Mouse (Mus musculus): ENCODE measurements at regions not wholly inside any gene's neighbourhood (a gene's known extent, or its start where the extent isn't known, plus 50 kb on each side); places are given as distances from the start of the nearest gene placed in this dataset.

- no peak for DNase-seq
- no peak for TF ChIP-seq CTCF (IDR thresholded peaks at IDR 0.05)
- H3K27ac ChIP-seq = no peak overlapping the region
- intact Hi-C loops (cut with DNase I) = no loop called here
- H3K4me3 ChIP-seq = no peak overlapping the region
Measured at GRCm38 (mm10) chr2:10861654-10862292, 310.1 kb upstream of the Prkcq start.

GRCm38 (mm10) chr2:10864451-10864850, 307.5 kb upstream of the Prkcq start:
- intact Hi-C loops (cut with DNase I) = no loop called here
- no peak for TF ChIP-seq CTCF (IDR thresholded peaks at IDR 0.05)
- Histone ChIP-seq H3K4me3 (no peak overlapping the region), H3K27ac (no peak overlapping the region)
- no peak for DNase-seq

- intact Hi-C loops (cut with DNase I) = no loop called here
- Histone ChIP-seq H3K4me3 (no peak overlapping the region), H3K27ac (no peak overlapping the region)
- TF ChIP-seq CTCF (IDR thresholded peaks at IDR 0.05) = no peak
- DNase-seq = no peak
Measured at GRCm38 (mm10) chr2:10874303-10874702, 297.6 kb upstream of the Prkcq start.

GRCm38 (mm10) chr2:10901926-10902325, 270.0 kb upstream of the Prkcq start:
- Histone ChIP-seq H3K27ac (no peak overlapping the region), H3K4me3 (no peak overlapping the region)
- TF ChIP-seq CTCF (IDR thresholded peaks at IDR 0.05) = no peak
- intact Hi-C loops (cut with DNase I) = no loop called here
- no peak for DNase-seq

GRCm38 (mm10) chr2:10919955-10920354, 252.0 kb upstream of the Prkcq start:
- Histone ChIP-seq H3K27ac (no peak overlapping the region), H3K4me3 (no peak overlapping the region)
- TF ChIP-seq CTCF (IDR thresholded peaks at IDR 0.05) = peak; percentile 13; the same call in 1 of the 2 replicates
- intact Hi-C loops (cut with DNase I) = no loop called here
- DNase-seq = no peak

GRCm38 (mm10) chr2:10920686-10921485, 251.0 kb upstream of the Prkcq start:
- no peak for DNase-seq
- TF ChIP-seq CTCF (IDR thresholded peaks at IDR 0.05) = no peak
- H3K27ac ChIP-seq = no peak overlapping the region
- H3K4me3 ChIP-seq = no peak overlapping the region
- intact Hi-C loops (cut with DNase I) = no loop called here

- H3K27ac ChIP-seq = no peak overlapping the region
- TF ChIP-seq CTCF (IDR thresholded peaks at IDR 0.05) = no peak
- intact Hi-C loops (cut with DNase I) = no loop called here
- no peak for DNase-seq
- peak overlapping the region; percentile 2; the same call in 1 of the 2 replicates for H3K4me3 ChIP-seq
Measured at GRCm38 (mm10) chr2:10921486-10922450, 250.1 kb upstream of the Prkcq start.

- intact Hi-C loops (cut with DNase I) = no loop called here
- no peak for DNase-seq
- H3K27ac ChIP-seq = no peak overlapping the region
- TF ChIP-seq CTCF (IDR thresholded peaks at IDR 0.05) = no peak
- H3K4me3 ChIP-seq = no peak overlapping the region
Measured at GRCm38 (mm10) chr2:10923984-10924383, 247.9 kb upstream of the Prkcq start.

- no peak overlapping the region for H3K27ac ChIP-seq
Measured at GRCm38 (mm10) chr2:10925361-10925760, 246.5 kb upstream of the Prkcq start.

GRCm38 (mm10) chr2:10937405-10937804, 234.5 kb upstream of the Prkcq start:
- H3K27ac ChIP-seq = 0 out of 2 replicates have a peak overlapping the region, but pooled peaks have one; percentile 6
- DNase-seq = no peak
- TF ChIP-seq CTCF (IDR thresholded peaks at IDR 0.05) = no peak
- H3K4me3 ChIP-seq = no peak overlapping the region
- intact Hi-C loops (cut with DNase I) = no loop called here

More at GRCm38 (mm10) chr2:10925361-10925760, 246.5 kb upstream of the Prkcq start:
- no peak overlapping the region for H3K4me3 ChIP-seq
- DNase-seq = no peak
- intact Hi-C loops (cut with DNase I) = no loop called here
- TF ChIP-seq CTCF (IDR thresholded peaks at IDR 0.05) = no peak

- Histone ChIP-seq H3K4me3 (no peak overlapping the region), H3K27ac (no peak overlapping the region)
- no peak for DNase-seq
- intact Hi-C loops (cut with DNase I) = no loop called here
- no peak for TF ChIP-seq CTCF (IDR thresholded peaks at IDR 0.05)
Measured at GRCm38 (mm10) chr2:10965224-10965623, 206.7 kb upstream of the Prkcq start.

GRCm38 (mm10) chr2:10966891-10967290, 205.0 kb upstream of the Prkcq start:
- no peak for DNase-seq
- intact Hi-C loops (cut with DNase I) = no loop called here
- Histone ChIP-seq H3K27ac (no peak overlapping the region), H3K4me3 (no peak overlapping the region)
- TF ChIP-seq CTCF (IDR thresholded peaks at IDR 0.05) = no peak

Data from gastrocnemius, adult 2 months (tissue).